11 mouse cellular contexts compared by ENCODE assay signal in genomic region chr1:137588304-137589300, GRCm38 (mm10).
A peak's percentile ranks its signal among the peaks of the same experiment; 100 is the strongest.
DNase-seq lines count a peak whose midpoint lies in the region; ATAC-seq and TF ChIP-seq lines count a peak whose summit lies in the region.
"Had no signal": no experiment of that assay in that cellular context is flagged by ENCODE, and none has a peak within 500 bp of the region (broad histone marks: within the 10 kb centered on the region; RNA-seq: fewer than 3 reads in every experiment).

No protein-coding gene starts in this region.

- H3K36me3 ChIP-seq in heart, postnatal 0 days (replicated peaks; ENCODE audit: control insufficient read depth, insufficient read depth, low read length) = no peaks in the 10 kb centered on the region

- TF ChIP-seq CTCF in heart, postnatal 0 days (IDR thresholded peaks at IDR 0.05; ENCODE audit: low read depth) = no peak
- TF ChIP-seq CTCF in brain, embryonic 14.5 days (IDR thresholded peaks at IDR 0.05; ENCODE audit: borderline replicate concordance, extremely low read depth, insufficient read depth, insufficient read length) = no peak

- H3K4me3 ChIP-seq in heart, postnatal 0 days (ENCODE audit: low read depth, low read length) = no peak overlapping the region
- H3K4me3 ChIP-seq: forebrain, embryonic 13.5 days had no signal

- H3K4me2 ChIP-seq in heart, postnatal 0 days (ENCODE audit: low read depth, low read length) = no peak overlapping the region
- H3K4me2 ChIP-seq: forebrain, embryonic 13.5 days had no signal

- WGBS in heart, postnatal 0 days = 38% methylated on average over 6 of the region's 6 CpGs

- peaks cover 17% of the 10 kb centered on the region for H3K4me1 ChIP-seq in heart, postnatal 0 days (ENCODE audit: control insufficient read depth, insufficient read depth)
- H3K4me1 ChIP-seq: forebrain, embryonic 13.5 days had no signal

- no peak for TF ChIP-seq POLR2A in brain, embryonic 14.5 days (IDR thresholded peaks at IDR 0.05; ENCODE audit: borderline replicate concordance, extremely low read depth, insufficient read depth, insufficient read length, poor library complexity, severe bottlenecking)

- TF ChIP-seq EP300 in heart, postnatal 0 days (IDR thresholded peaks at IDR 0.05; ENCODE audit: low read depth) = no peak

- H3K27ac ChIP-seq in heart, postnatal 0 days (ENCODE audit: low read depth) = peak overlapping the region; percentile 81
- H3K27ac ChIP-seq: forebrain, embryonic 13.5 days had no signal

- H3K9me3 ChIP-seq in heart, postnatal 0 days (replicated peaks; ENCODE audit: control insufficient read depth, low read length) = no peaks in the 10 kb centered on the region
- H3K9me3 ChIP-seq: forebrain, embryonic 13.5 days had no signal

- H3K27me3 ChIP-seq in heart, postnatal 0 days (ENCODE audit: control insufficient read depth, insufficient read depth, low read length) = no peaks in the 10 kb centered on the region
- H3K27me3 ChIP-seq: forebrain, embryonic 13.5 days had no signal

- H3K9ac ChIP-seq in heart, postnatal 0 days (replicated peaks; ENCODE audit: low read depth, low read length) = no peak overlapping the region
- H3K9ac ChIP-seq: forebrain, embryonic 13.5 days; liver, postnatal 0 days had no signal

- intact Hi-C loops in heart, postnatal 14 days (cut with DNase I) = no loop called here

- peak; percentile 72 for DNase-seq in heart, postnatal 0 days (ENCODE audit: low spot score)
- no peak for DNase-seq in heart, postnatal 14 days
- DNase-seq in Muller cell, postnatal 12 days (ENCODE audit: inconsistent ontology term) = peak; percentile 72
- peak; percentile 23 for DNase-seq in brain, embryonic 14.5 days (ENCODE audit: low read depth)
- DNase-seq in cerebellum, postnatal 36 days = peak; percentile 76 to 78
- DNase-seq in kidney, postnatal 36 days = no peak
- DNase-seq in kidney, adult 9 months = no peak
- DNase-seq: liver, postnatal 0 days; spleen, adult 18-20 months had no signal

- ATAC-seq in heart, postnatal 0 days (ENCODE audit: insufficient read depth, low read depth) = peak; percentile 74
- ATAC-seq: activated CD4-positive, CD25-positive, alpha-beta regulatory T cell, adult 4 months; forebrain, embryonic 13.5 days; liver, postnatal 0 days had no signal

Comparison
In these comparisons a context has a peak if more than half of its experiments do, and no peak if none do; other contexts are left out.
1. DNase-seq: peak in heart, postnatal 0 days (single experiment), Muller cell, postnatal 12 days (single experiment), brain, embryonic 14.5 days (single experiment) and cerebellum, postnatal 36 days (2 of 2); none in heart, postnatal 14 days (0 of 2), kidney, postnatal 36 days (0 of 2) and kidney, adult 9 months (single experiment).